Mouse (Mus musculus): ENCODE data around the gene Wdr6. TPM values are rescaled to one million over a fixed set of nuclear protein-coding genes. Genes with fewer than 3 reads are reported as not detected.
"Not testable (repeated sequence)": the region's sequence is repeated elsewhere in the genome, so short reads cannot be mapped to it uniquely, and the experiment has no call there.

Gene Wdr6
- 78.9 and 91.1 TPM in 2 replicates for polyA plus RNA-seq (2014; fragmentation: Nextera tagmentation; extraction: Ambion mirVana)

DNA sequence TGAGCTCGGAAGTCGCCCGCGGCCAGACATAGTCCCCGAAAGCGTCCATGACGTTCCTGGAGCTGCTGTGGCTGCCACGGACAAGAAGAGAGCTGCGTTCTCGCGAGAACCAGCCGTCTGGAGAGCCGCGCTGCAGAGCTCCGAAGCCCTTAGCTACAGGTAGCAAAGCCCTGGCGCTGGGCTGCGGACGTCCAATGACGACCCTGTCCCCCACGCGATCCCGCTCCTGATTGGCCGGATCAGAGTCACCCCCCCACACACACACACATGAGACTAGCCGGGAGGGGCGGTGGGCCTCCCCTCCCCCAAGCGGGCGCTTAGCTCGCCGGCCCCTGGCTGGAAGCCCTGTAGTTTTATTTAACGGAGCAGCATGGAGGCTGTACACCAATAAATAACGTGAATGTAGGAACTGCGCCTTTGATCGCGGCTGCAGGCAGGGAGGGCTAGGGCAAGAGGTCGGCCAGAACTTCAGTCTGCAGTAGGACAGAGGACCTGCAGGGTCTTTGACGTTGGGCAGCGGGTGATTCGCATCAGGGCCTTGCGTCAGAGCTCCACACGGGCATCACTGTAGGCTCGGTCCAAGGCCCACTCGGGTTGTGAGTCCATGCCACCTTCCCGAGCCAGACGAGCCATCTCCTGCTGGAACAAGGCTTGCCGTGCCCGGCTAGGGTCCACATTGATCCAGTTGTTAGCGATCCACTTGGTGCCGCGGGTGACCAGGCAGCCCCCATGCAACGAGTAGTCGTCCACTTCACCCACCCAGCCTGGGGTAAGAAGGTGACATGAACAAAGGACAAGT is at the start of gene Wdr6:
Gene Wdr6, minus strand, starts transcription at position 195 of the 799 bp plus-strand sequence.
- Histone ChIP-seq H3K4me3 (ENCODE audit: low read depth, low read length) (peak within 1 kb of the TSS; percentile 68), H3K36me3 (ENCODE audit: control insufficient read depth, insufficient read depth, low read length) (peaks cover 25% of the 10 kb centered on the region), H3K4me1 (ENCODE audit: control insufficient read depth, insufficient read depth, low read length) (peaks cover 18% of the 10 kb centered on the region), H3K4me2 (ENCODE audit: low read depth, low read length) (peak within 1 kb of the TSS; percentile 86), H3K9me3 (ENCODE audit: control insufficient read depth, low read length) (no peaks in the 10 kb centered on the region), H3K27me3 (replicated peaks; ENCODE audit: control insufficient read depth, insufficient read depth, low read length) (no peaks in the 10 kb centered on the region), H3K9ac (ENCODE audit: low read depth, low read length) (peak within 1 kb of the TSS; percentile 91), H3K27ac (replicated peaks; ENCODE audit: low read depth, low read length) (peak within 1 kb of the TSS; percentile 85)
- DNase-seq (ENCODE audit: low spot score): peak; percentile 99
- ATAC-seq (ENCODE audit: low read depth): peak; percentile 97
- WGBS: 7% methylated on average over 40 of the region's 51 CpGs

GRCm38 (mm10) chr9:108628141-108628540 is 49.6 kb upstream of the Wdr6 start:
- DNase-seq (ENCODE audit: low spot score) (no peak), ATAC-seq (ENCODE audit: low read depth) (no peak)
- 89% methylated on average over 4 of the region's 4 CpGs for WGBS
- Histone ChIP-seq H3K4me3 (ENCODE audit: low read depth, low read length) (no peak overlapping the region), H3K27ac (replicated peaks; ENCODE audit: low read depth, low read length) (no peak overlapping the region), H3K9me3 (ENCODE audit: control insufficient read depth, low read length) (no peaks in the 10 kb centered on the region), H3K9ac (ENCODE audit: low read depth, low read length) (no peak overlapping the region), H3K27me3 (replicated peaks; ENCODE audit: control insufficient read depth, insufficient read depth, low read length) (no peaks in the 10 kb centered on the region), H3K36me3 (ENCODE audit: control insufficient read depth, insufficient read depth, low read length) (peaks cover 56% of the 10 kb centered on the region), H3K4me2 (ENCODE audit: low read depth, low read length) (no peak overlapping the region), H3K4me1 (ENCODE audit: control insufficient read depth, insufficient read depth, low read length) (no peaks in the 10 kb centered on the region)

- no peak overlapping the region for H3K9ac ChIP-seq (ENCODE audit: low read depth, low read length)
- no peak for ATAC-seq (ENCODE audit: low read depth)
- WGBS: 69% methylated on average over 2 of the region's 2 CpGs
- H3K36me3 ChIP-seq (ENCODE audit: control insufficient read depth, insufficient read depth, low read length): peaks cover 47% of the 10 kb centered on the region
- peak; percentile 4 for DNase-seq (ENCODE audit: low spot score)
- H3K9me3 ChIP-seq (ENCODE audit: control insufficient read depth, low read length): no peaks in the 10 kb centered on the region
- H3K4me3 ChIP-seq (ENCODE audit: low read depth, low read length): no peak overlapping the region
- no peak overlapping the region for H3K27ac ChIP-seq (replicated peaks; ENCODE audit: low read depth, low read length)
- no peaks in the 10 kb centered on the region for H3K4me1 ChIP-seq (ENCODE audit: control insufficient read depth, insufficient read depth, low read length)
- H3K4me2 ChIP-seq (ENCODE audit: low read depth, low read length): no peak overlapping the region
- no peaks in the 10 kb centered on the region for H3K27me3 ChIP-seq (replicated peaks; ENCODE audit: control insufficient read depth, insufficient read depth, low read length)
Measured at GRCm38 (mm10) chr9:108626498-108626897, 48.0 kb upstream of the Wdr6 start.

- Histone ChIP-seq H3K4me2 (ENCODE audit: low read depth, low read length) (no peak overlapping the region), H3K36me3 (ENCODE audit: control insufficient read depth, insufficient read depth, low read length) (peaks cover 74% of the 10 kb centered on the region), H3K9ac (ENCODE audit: low read depth, low read length) (no peak overlapping the region), H3K4me1 (ENCODE audit: control insufficient read depth, insufficient read depth, low read length) (no peaks in the 10 kb centered on the region), H3K27ac (replicated peaks; ENCODE audit: low read depth, low read length) (no peak overlapping the region), H3K9me3 (ENCODE audit: control insufficient read depth, low read length) (no peaks in the 10 kb centered on the region), H3K4me3 (ENCODE audit: low read depth, low read length) (no peak overlapping the region), H3K27me3 (replicated peaks; ENCODE audit: control insufficient read depth, insufficient read depth, low read length) (no peaks in the 10 kb centered on the region)
- no peak for DNase-seq (ENCODE audit: low spot score)
- ATAC-seq (ENCODE audit: low read depth): no peak
- 95% methylated on average over 1 of the region's 1 CpGs for WGBS
Measured at GRCm38 (mm10) chr9:108617301-108617700, 38.8 kb upstream of the Wdr6 start.

DNA sequence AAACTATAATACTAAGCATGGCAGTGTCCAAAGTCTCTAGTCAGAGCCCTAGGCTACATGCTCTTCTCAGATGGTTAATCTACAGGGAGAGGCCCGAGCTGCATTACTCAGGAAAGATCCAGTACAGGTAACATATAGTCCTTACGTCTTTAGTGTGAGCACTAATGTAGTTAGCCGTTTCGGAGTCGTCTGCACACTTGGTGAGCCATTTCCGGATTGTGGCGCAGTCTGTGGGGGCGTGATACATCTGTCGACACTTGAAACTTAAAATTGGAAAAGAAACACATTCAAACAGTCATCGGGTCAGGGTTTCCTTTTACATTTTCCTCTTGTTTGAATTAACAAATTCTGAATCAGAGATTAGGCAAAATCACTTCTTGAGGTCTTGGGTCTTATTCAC is 32.9 kb upstream of the Wdr6 start:
- no peaks in the 10 kb centered on the region for H3K27me3 ChIP-seq (replicated peaks; ENCODE audit: control insufficient read depth, insufficient read depth, low read length)
- H3K27ac ChIP-seq (replicated peaks; ENCODE audit: low read depth, low read length): no peak overlapping the region
- no peak overlapping the region for H3K4me2 ChIP-seq (ENCODE audit: low read depth, low read length)
- 94% methylated on average over 10 of the region's 10 CpGs for WGBS
- H3K4me1 ChIP-seq (ENCODE audit: control insufficient read depth, insufficient read depth, low read length): no peaks in the 10 kb centered on the region
- H3K9ac ChIP-seq (ENCODE audit: low read depth, low read length): no peak overlapping the region
- no peaks in the 10 kb centered on the region for H3K9me3 ChIP-seq (ENCODE audit: control insufficient read depth, low read length)
- ATAC-seq (ENCODE audit: low read depth): no peak
- peaks cover 98% of the 10 kb centered on the region for H3K36me3 ChIP-seq (ENCODE audit: control insufficient read depth, insufficient read depth, low read length)
- H3K4me3 ChIP-seq (ENCODE audit: low read depth, low read length): no peak overlapping the region
- no peak for DNase-seq (ENCODE audit: low spot score)

- Histone ChIP-seq H3K4me2 (ENCODE audit: low read depth, low read length) (no peak overlapping the region), H3K36me3 (ENCODE audit: control insufficient read depth, insufficient read depth, low read length) (peaks cover 95% of the 10 kb centered on the region), H3K4me3 (ENCODE audit: low read depth, low read length) (no peak overlapping the region), H3K4me1 (ENCODE audit: control insufficient read depth, insufficient read depth, low read length) (no peaks in the 10 kb centered on the region), H3K27ac (replicated peaks; ENCODE audit: low read depth, low read length) (no peak overlapping the region), H3K9me3 (ENCODE audit: control insufficient read depth, low read length) (no peaks in the 10 kb centered on the region), H3K27me3 (replicated peaks; ENCODE audit: control insufficient read depth, insufficient read depth, low read length) (no peaks in the 10 kb centered on the region), H3K9ac (ENCODE audit: low read depth, low read length) (no peak overlapping the region)
- 98% methylated on average over 4 of the region's 4 CpGs for WGBS
- no peak for ATAC-seq (ENCODE audit: low read depth)
- DNase-seq (ENCODE audit: low spot score): no peak
Measured at GRCm38 (mm10) chr9:108608889-108609288, 30.4 kb upstream of the Wdr6 start.

GRCm38 (mm10) chr9:108607929-108608328 is 29.4 kb upstream of the Wdr6 start:
- WGBS: 95% methylated on average over 5 of the region's 5 CpGs

DNA sequence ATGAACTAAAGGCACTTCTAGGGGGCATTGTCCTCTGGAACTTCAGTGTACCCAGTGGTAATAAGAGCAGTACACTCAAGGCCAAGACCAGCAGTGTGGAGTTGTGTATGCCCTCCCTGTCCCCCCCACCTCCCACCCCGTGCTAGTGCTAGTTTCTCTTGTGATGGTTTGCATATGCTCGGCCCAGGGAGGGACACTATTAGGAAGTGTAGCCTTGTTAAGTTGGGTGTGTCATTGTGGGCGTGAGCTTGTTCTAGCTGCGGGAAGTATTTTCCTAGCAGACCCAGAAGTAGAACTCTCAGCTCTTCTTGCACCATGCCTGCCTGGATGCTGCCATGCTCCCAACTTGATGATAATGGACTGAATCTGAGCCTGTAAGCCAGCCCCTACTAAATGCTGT is 23.4 kb upstream of the Wdr6 start:
- H3K4me1 ChIP-seq (ENCODE audit: control insufficient read depth, insufficient read depth, low read length): no peaks in the 10 kb centered on the region
- DNase-seq (ENCODE audit: low spot score): no peak
- no peaks in the 10 kb centered on the region for H3K9me3 ChIP-seq (ENCODE audit: control insufficient read depth, low read length)
- peaks cover 38% of the 10 kb centered on the region for H3K36me3 ChIP-seq (ENCODE audit: control insufficient read depth, insufficient read depth, low read length)
- H3K27me3 ChIP-seq (replicated peaks; ENCODE audit: control insufficient read depth, insufficient read depth, low read length): no peaks in the 10 kb centered on the region
- H3K4me2 ChIP-seq (ENCODE audit: low read depth, low read length): no peak overlapping the region
- no peak overlapping the region for H3K27ac ChIP-seq (replicated peaks; ENCODE audit: low read depth, low read length)
- ATAC-seq (ENCODE audit: low read depth): no peak
- WGBS: 84% methylated on average over 4 of the region's 4 CpGs
- H3K4me3 ChIP-seq (ENCODE audit: low read depth, low read length): no peak overlapping the region
- H3K9ac ChIP-seq (ENCODE audit: low read depth, low read length): no peak overlapping the region

More at GRCm38 (mm10) chr9:108607929-108608328, 29.4 kb upstream of the Wdr6 start:
- not testable (repeated sequence) for H3K9ac ChIP-seq (ENCODE audit: low read depth, low read length); H3K27ac ChIP-seq (replicated peaks; ENCODE audit: low read depth, low read length); ATAC-seq (ENCODE audit: low read depth); H3K4me3 ChIP-seq (ENCODE audit: low read depth, low read length); H3K4me1 ChIP-seq (ENCODE audit: control insufficient read depth, insufficient read depth, low read length); H3K9me3 ChIP-seq (ENCODE audit: control insufficient read depth, low read length); H3K27me3 ChIP-seq (replicated peaks; ENCODE audit: control insufficient read depth, insufficient read depth, low read length); H3K4me2 ChIP-seq (ENCODE audit: low read depth, low read length); DNase-seq (ENCODE audit: low spot score)
- H3K36me3 ChIP-seq (ENCODE audit: control insufficient read depth, insufficient read depth, low read length): peaks cover 94% of the 10 kb centered on the region

- Histone ChIP-seq H3K9ac (ENCODE audit: low read depth, low read length) (no peak overlapping the region), H3K4me1 (ENCODE audit: control insufficient read depth, insufficient read depth, low read length) (no peaks in the 10 kb centered on the region), H3K9me3 (ENCODE audit: control insufficient read depth, low read length) (no peaks in the 10 kb centered on the region), H3K27ac (replicated peaks; ENCODE audit: low read depth, low read length) (no peak overlapping the region), H3K4me2 (ENCODE audit: low read depth, low read length) (no peak overlapping the region), H3K4me3 (ENCODE audit: low read depth, low read length) (no peak overlapping the region), H3K36me3 (ENCODE audit: control insufficient read depth, insufficient read depth, low read length) (peaks cover 21% of the 10 kb centered on the region), H3K27me3 (replicated peaks; ENCODE audit: control insufficient read depth, insufficient read depth, low read length) (no peaks in the 10 kb centered on the region)
- ATAC-seq (ENCODE audit: low read depth): no peak
- DNase-seq (ENCODE audit: low spot score): no peak
- WGBS: 46% methylated on average over 2 of the region's 2 CpGs
Measured at GRCm38 (mm10) chr9:108600011-108600410, 21.5 kb upstream of the Wdr6 start.
